Mouse (Mus musculus) lung, postnatal 36 days (tissue): ENCODE measurements around the gene Aspscr1.
"Not testable (repeated sequence)": the region's sequence is repeated elsewhere in the genome, so short reads cannot be mapped to it uniquely, and the experiment has no call there.

ENCODE experiments used
- DNase-seq: peaks from one replicate; pipeline ENCODE4 v3.0.0; 2022; ENCODE audit warnings: mixed read lengths

The Aspscr1 gene

DNA sequence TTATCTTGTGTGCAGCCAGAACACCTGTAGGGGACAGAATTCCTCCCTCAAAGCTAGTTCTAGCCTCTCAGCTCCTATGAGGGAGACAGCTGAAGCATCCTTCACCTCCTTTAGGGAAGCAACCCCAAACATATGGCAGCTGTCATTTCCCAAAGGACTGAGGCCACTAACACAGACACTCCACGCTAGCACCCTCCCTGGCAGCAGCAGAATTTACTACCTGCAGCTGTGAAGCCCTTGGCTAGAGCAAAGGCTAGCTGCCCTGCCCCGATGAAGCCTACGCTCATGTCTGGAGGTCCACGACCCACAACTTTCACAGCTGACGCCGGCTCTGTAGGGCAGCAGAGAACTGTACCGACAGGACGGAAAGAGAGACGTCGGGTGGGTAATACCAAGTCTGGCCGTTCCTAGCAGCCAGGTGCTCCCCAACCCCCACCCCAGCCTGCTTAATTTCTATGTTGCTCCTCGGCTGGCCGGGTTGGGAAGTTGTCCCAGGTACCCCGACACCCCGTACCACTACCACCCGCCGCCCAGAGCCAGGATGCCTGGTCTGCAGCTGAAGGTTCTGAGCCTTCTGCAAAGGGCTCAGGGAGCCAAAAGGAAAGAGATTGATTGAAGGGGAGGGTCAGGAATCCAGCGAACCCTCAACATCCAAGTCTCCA lies 29.7 kb upstream of the Aspscr1 start:
- DNase-seq = no peak

DNA sequence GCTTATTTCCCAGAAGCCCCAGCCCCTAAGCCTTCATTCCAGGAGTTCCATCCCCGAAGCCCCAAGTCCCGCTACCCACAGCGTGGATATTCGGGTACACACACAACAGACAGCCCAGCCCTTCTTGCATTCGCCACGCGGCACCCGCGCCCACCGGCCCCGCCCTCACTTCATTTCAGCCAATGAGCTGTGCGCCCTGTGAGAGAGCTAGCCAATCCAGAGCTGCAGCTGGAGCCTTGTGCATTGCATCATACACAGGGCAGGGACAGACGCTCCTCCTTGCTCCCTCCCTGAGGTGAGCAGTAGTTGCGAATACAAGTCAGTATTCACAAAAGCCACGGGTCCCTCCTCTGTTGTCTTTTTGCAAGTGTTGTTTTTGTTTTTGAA lies 29.2 kb upstream of the Aspscr1 start, which contains the start of gene Pycr1:
Gene Pycr1 (minus strand): TSS at position 169 of the 387 bp plus-strand sequence.
- peak; percentile 98 for DNase-seq

GRCm38 (mm10) chr11:120647047-120647830 lies 25.5 kb upstream of the Aspscr1 start:
- no peak for DNase-seq

- peak; percentile 53 for DNase-seq
Measured at GRCm38 (mm10) chr11:120648001-120648476, 24.7 kb upstream of the Aspscr1 start, which contains the start of gene Myadml2. Myadml2 (minus strand) TSS chr11:120648158.

DNA sequence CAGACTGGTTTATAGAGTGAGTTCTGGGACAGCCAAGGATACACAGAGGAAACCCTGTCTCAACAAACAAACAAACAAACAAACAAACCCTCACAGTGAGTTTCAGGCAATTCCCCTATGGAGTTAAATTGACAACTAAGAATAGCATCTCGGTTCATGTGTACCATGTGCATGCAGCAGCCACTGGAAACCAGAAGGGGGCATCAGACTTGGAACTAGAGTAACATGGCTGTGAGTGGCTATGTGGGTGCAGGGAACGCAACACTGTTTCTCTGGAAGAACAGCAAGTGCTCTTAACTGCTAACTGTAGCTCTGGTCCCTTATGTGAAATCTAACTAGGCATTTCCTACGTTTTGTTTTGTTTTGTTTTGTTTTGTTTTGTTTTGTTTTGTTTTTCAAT lies 20.9 kb upstream of the Aspscr1 start:
- no peak for DNase-seq

GRCm38 (mm10) chr11:120654741-120655140 lies 18.0 kb upstream of the Aspscr1 start:
- no peak for DNase-seq

DNA sequence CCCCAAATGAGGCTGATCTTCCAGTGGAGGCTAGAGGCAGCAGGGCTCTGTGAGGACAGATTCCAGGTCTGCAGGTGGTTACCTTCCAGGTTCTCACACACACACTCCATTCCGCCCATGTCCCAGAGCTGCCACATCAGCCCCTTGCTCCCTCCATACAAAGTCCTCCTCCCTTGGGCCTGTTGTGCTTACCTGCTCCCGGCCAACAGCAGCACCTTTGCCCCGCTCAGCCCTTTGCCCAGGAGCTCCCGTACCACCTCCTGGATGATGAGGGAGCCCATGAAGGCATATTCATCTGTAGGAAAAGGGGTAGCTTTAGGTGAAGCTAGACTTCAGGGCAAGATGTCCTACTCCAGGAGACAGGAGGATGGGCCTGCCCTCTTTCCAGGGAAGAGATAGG lies 15.5 kb upstream of the Aspscr1 start:
- DNase-seq = no peak

DNA sequence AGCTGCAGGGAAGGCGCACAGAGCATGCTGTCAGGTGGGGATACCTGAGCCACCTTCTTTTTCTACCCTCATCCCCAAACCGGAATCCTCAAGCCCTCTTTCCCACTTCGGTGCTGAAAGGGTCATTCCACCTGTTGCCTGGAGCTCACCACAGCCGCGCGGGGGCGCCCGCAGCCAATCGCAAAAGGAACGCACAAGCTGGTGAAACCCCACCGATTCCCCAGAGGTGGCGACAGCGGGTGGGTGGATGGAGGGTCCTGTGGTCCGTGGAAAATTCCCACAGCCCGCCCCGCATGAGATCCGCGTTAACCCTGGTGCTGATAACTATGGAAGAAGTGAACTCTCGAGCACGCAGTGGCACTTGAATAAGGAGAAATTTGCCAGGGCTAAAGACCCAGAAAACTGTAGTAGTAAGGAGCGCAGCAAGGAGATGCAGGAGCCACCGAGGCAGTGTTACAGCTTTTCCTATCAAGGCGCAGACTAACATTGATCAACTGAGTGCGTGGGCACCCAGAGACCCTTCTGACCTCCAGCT lies 13.8 kb upstream of the Aspscr1 start:
- DNase-seq = peak; percentile 92

DNA sequence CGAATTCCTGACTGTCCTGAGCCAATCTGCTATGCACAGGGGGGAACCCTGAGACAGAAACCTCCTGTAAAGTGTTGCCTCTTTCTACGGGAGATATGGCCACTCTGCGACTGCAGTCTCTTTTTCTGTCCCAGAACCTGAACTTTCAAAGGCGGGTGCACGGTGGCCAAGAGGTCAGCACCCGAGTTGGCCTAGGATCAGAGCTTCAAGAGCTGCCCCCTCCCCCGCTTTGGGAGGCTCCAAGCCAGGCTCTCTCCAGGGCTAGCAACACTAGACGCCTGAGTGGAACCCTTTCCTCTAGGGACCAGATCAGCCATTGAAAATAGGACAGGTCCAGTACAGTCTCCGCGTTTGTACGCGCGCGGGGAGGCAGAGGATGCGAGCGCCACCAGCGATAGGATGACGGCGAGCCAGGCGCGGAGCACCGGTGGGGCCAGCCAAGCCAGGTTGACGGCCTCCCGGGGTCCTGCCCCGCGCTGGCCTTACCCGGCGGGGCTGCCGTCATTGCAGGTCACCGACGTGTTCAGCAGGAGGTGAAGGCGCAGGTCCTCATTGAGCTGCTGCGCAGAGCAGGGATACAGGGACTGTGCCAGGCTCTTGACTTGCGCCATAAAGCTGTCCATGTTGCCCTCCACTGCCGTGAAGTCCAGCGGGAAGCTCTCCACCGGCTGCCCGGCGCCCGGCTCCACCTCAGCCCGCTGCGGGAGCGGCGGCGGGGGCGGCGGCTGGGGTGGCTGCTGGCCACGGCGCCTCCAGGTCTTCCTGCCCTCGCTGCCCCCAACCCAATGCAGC lies 13.1 kb upstream of the Aspscr1 start:
- DNase-seq = no peak

GRCm38 (mm10) chr11:120660301-120661075 lies 12.3 kb upstream of the Aspscr1 start:
- DNase-seq = no peak

GRCm38 (mm10) chr11:120661076-120661460 lies 11.7 kb upstream of the Aspscr1 start, which contains the start of gene Notum:
Notum (minus strand) TSS chr11:120661175.
- no peak for DNase-seq

GRCm38 (mm10) chr11:120662759-120663158 lies 10.0 kb upstream of the Aspscr1 start:
- DNase-seq = no peak

DNA sequence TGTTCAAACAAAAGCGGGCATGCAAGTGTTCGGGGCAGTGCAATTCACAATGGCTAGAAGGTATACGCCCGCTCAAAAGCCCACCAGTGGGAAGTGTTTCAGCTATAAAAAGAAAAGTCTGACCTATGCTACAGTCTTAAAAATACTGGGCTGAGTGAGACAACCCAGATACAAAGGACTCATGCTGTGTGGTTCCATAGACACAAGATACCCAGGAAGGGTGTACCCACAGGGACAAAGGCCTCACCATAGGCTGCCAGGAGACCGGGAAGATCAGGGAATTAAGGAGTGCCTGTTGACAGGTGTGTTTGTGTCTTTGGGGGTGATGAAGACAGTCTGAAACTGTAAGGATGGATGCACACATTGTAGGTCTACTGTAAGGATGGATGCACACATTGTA lies 9.1 kb upstream of the Aspscr1 start:
- no peak for DNase-seq

- peak; percentile 72 for DNase-seq
Measured at GRCm38 (mm10) chr11:120665406-120665805, 7.4 kb upstream of the Aspscr1 start.

DNA sequence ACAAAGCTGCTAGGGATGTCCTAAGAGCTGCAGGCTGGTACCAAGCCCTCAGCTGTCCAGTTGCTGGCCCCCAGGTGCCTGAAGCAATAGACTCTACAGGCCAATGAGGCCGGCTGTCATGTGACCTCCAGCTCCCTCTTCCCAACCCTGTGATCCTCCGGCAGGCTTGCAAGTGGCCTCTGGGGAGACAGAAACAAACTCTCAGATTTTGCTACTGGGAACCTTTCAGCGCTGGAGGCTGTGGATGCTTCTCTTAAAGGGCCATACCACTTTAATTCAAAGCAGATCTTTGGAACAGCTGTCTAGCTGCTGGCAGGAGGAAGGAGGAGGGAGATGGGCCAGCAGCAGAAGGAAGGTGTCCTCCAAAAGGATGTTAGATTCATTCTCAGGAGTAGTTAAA lies 6.2 kb upstream of the Aspscr1 start:
- no peak for DNase-seq

DNA sequence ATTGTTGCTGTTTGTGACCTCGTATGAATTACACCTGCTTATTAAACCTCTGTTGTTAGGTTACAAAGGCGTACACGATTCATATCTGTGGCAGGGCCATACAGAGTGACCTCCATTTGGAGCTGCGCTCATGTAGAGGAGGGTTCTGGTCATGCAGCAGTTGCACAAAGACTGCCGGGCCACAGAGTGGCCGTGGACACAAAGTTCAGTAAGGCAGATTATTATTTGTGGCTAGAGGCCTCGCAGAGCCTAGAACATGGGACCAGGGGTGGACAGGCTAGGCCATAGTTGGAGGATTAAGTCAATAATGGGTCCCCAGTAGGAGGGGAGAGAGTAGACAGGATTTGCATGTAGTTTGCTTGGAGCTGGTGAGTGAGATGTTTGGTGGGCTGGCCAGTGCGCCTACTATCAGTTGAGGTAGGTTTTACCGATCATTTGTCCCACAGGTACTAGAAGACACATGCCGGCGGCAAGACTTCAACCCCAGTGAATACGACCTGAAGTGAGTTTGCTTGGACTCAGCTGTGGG lies 885 bp downstream of the Aspscr1 start:
- no peak for DNase-seq

- DNase-seq = not testable (repeated sequence)
Measured at GRCm38 (mm10) chr11:120675875-120676274, 3.1 kb downstream of the Aspscr1 start.

DNA sequence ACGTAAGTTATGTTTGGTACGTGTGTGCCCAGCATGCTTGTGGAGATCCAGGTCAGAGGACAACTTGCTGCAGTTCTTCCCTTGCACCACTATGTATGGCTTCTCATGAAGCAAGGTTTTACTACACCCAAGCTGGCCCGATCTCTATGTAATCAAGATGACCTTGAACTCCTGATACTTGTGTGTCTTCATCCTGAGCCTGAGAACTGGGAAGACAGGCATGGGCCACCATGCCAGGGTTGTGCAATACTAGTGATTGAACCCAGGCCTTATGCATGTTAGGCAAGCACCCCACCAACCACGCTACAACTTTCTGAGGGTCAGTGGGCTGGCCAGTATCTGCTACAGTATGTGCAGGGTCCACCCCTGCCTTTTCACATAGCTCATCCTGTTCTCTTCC lies 4.2 kb downstream of the Aspscr1 start:
- DNase-seq = no peak

GRCm38 (mm10) chr11:120679909-120680308 lies 7.1 kb downstream of the Aspscr1 start:
- DNase-seq = peak; percentile 66

GRCm38 (mm10) chr11:120682683-120683082 lies 9.9 kb downstream of the Aspscr1 start:
- no peak for DNase-seq

DNA sequence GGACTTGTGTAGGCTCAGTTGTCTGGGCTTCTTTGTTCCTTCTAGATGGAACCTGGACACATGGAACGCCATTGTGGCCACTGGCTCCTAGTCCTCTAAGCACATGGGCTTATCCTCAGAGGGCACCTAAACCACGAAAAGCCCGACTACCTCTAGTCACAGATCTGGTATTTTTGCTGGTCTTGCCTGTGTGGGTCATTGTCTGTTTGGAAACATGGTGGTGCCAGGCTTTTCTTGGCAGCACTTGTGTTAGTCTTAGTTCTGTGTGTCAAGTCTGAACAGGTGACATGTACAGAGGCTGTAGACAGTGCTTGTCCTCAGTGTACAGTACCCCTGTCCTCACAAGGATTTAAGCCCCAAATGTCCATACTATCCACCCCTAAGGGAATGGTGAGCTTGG lies 10.8 kb downstream of the Aspscr1 start:
- DNase-seq = no peak

GRCm38 (mm10) chr11:120684086-120684485 lies 11.3 kb downstream of the Aspscr1 start:
- DNase-seq = no peak
